Mouse (Mus musculus): ENCODE measurements around the gene Tbx3. TPM values are rescaled to one million over a fixed set of nuclear protein-coding genes. Genes with fewer than 3 reads are reported as not detected.

The Tbx3 gene
- polyA plus RNA-seq (2015; fragmentation: Nextera tagmentation; extraction: Ambion mirVana): 63.4 and 67.0 TPM in 2 replicates

DNA sequence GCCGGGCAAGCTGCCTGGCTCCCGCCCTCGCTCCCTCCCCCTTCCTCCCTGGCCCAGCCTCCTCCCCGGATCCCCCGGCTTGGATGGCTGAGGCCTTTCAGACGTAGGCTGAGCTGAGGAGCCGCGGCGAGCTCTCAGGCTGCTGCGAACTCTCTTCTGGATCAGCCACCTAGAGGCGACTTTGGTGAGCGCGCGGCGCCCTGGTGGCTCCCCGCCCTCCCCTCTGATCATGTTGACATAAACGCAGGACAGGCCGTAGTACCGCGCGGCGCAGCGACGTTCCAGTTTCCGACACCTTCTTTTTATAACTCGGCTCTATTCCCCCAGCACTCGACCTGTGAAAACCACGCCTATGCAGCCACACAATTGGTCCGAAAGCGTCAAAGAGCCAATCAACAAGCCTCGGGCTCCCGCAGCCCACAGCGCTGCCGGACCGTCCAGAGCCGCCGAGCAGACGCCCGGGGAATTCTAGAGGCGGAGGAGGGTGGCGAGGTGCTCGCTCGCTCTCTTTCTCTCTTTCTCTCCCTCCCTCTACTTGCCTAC, at the start of gene Tbx3:
Gene Tbx3 (plus strand): TSS at position 104 of the 543 bp plus-strand sequence.
- peaks cover 51% of the 10 kb centered on the region for H3K27me3 ChIP-seq
- peak within 1 kb of the TSS; percentile 75 for H3K4me3 ChIP-seq
- peak within 1 kb of the TSS; percentile 79 for H3K4me2 ChIP-seq
- no peaks in the 10 kb centered on the region for H3K9me3 ChIP-seq
- peaks cover 5% of the 10 kb centered on the region; the same call in 1 of the 2 replicates for H3K36me3 ChIP-seq
- peak within 1 kb of the TSS; percentile 99 for H3K9ac ChIP-seq
- peak within 1 kb of the TSS; percentile 100 for H3K27ac ChIP-seq
- WGBS: under 1% methylated on average over 43 of the region's 43 CpGs
- peaks cover 42% of the 10 kb centered on the region for H3K4me1 ChIP-seq
- peak; percentile 92 for ATAC-seq (ENCODE audit: insufficient number of reproducible peaks, insufficient read depth, low FRiP score, low TSS enrichment, low read depth)

- no peak for ATAC-seq (ENCODE audit: insufficient number of reproducible peaks, insufficient read depth, low FRiP score, low TSS enrichment, low read depth)
- WGBS: 60% methylated on average over 1 of the region's 1 CpGs
- H3K4me2 ChIP-seq: no peak overlapping the region
- H3K9ac ChIP-seq: no peak overlapping the region
- H3K4me1 ChIP-seq: peaks cover 55% of the 10 kb centered on the region
- H3K27me3 ChIP-seq: peaks cover 25% of the 10 kb centered on the region
- H3K9me3 ChIP-seq: no peaks in the 10 kb centered on the region
- H3K36me3 ChIP-seq: no peaks in the 10 kb centered on the region
- H3K27ac ChIP-seq: 0 out of 2 replicates have a peak overlapping the region, but pooled peaks have one; percentile 1
- H3K4me3 ChIP-seq: no peak overlapping the region
Observed at GRCm38 (mm10) chr5:119622076-119622475, 48.4 kb upstream of the Tbx3 start.

DNA sequence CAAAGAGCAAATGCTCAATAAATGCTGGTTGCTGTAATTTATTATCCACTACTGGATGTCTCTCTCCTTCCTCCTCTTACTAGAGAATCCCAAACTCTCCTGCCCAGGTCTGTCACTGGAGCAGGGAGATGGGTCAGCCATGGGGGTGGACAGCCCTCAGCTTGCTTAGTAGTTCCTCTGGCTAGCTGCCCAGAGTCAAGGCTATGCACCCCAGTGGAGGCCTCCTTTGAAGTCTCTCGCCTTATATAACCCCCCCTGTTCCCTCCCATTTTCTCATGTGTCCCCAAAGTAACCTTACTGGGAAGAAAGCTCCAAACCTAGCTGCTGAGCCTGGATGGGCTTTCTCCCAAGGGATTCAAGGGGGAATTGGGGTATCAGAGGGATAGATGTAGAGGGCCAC, 45.9 kb upstream of the Tbx3 start:
- Histone ChIP-seq H3K36me3 (no peaks in the 10 kb centered on the region), H3K4me1 (peaks cover 67% of the 10 kb centered on the region), H3K27me3 (peaks cover 39% of the 10 kb centered on the region), H3K9me3 (no peaks in the 10 kb centered on the region), H3K9ac (no peak overlapping the region), H3K4me3 (no peak overlapping the region), H3K27ac (no peak overlapping the region), H3K4me2 (no peak overlapping the region)
- no peak for ATAC-seq (ENCODE audit: insufficient number of reproducible peaks, insufficient read depth, low FRiP score, low TSS enrichment, low read depth)
- 48% methylated on average over 1 of the region's 1 CpGs for WGBS

GRCm38 (mm10) chr5:119625603-119626002, 44.9 kb upstream of the Tbx3 start:
- peak overlapping the region; percentile 55 for H3K4me2 ChIP-seq

GRCm38 (mm10) chr5:119626154-119626553, 44.3 kb upstream of the Tbx3 start:
- Histone ChIP-seq H3K9me3 (no peaks in the 10 kb centered on the region), H3K36me3 (no peaks in the 10 kb centered on the region), H3K4me1 (peaks cover 52% of the 10 kb centered on the region), H3K9ac (peak overlapping the region; percentile 59; the same call in 1 of the 2 replicates), H3K27ac (peak overlapping the region; percentile 72), H3K4me3 (peak overlapping the region; percentile 25; the same call in 1 of the 2 replicates), H3K4me2 (peak overlapping the region; percentile 55), H3K27me3 (peaks cover 43% of the 10 kb centered on the region)
- ATAC-seq (ENCODE audit: insufficient number of reproducible peaks, insufficient read depth, low FRiP score, low TSS enrichment, low read depth): no peak
- WGBS: 20% methylated on average over 9 of the region's 9 CpGs

More at GRCm38 (mm10) chr5:119625603-119626002, 44.9 kb upstream of the Tbx3 start:
- Histone ChIP-seq H3K9me3 (no peaks in the 10 kb centered on the region), H3K4me3 (no peak overlapping the region), H3K27ac (peak overlapping the region; percentile 72), H3K36me3 (no peaks in the 10 kb centered on the region), H3K9ac (no peak overlapping the region; the same call in 1 of the 2 replicates), H3K4me1 (peaks cover 58% of the 10 kb centered on the region), H3K27me3 (peaks cover 43% of the 10 kb centered on the region)
- no peak for ATAC-seq (ENCODE audit: insufficient number of reproducible peaks, insufficient read depth, low FRiP score, low TSS enrichment, low read depth)
- 3% methylated on average over 13 of the region's 13 CpGs for WGBS

- Histone ChIP-seq H3K36me3 (no peaks in the 10 kb centered on the region), H3K27me3 (peaks cover 43% of the 10 kb centered on the region), H3K4me3 (peak overlapping the region; percentile 25), H3K9ac (peak overlapping the region; percentile 59), H3K27ac (peak overlapping the region; percentile 72), H3K9me3 (no peaks in the 10 kb centered on the region), H3K4me2 (peak overlapping the region; percentile 55), H3K4me1 (peaks cover 51% of the 10 kb centered on the region)
- WGBS: 8% methylated on average over 22 of the region's 22 CpGs
- no peak; the same call in 1 of the 2 replicates for ATAC-seq (ENCODE audit: insufficient number of reproducible peaks, insufficient read depth, low FRiP score, low TSS enrichment, low read depth)
Observed at GRCm38 (mm10) chr5:119626662-119627061, 43.8 kb upstream of the Tbx3 start.

DNA sequence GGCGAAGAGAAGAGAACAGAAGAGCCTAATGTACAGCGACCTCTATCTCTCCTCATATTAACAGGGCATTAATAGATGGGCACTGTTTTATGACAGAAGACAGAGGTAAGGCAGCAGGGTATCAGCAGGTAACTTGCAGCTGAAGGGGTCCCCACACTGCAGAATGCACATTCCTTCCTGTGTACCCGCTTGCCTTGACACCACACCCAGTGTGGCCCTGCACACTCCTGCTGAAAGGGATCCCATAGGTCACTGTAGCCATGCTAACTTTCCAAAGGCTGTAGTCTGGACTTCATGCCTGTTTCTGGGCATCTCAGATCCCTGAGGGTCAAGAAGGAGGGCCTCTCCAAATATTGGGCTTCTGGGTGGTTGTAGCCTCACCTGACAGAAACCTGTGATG, 42.4 kb upstream of the Tbx3 start:
- Histone ChIP-seq H3K27ac (no peak overlapping the region), H3K36me3 (peaks cover 5% of the 10 kb centered on the region; the same call in 1 of the 2 replicates), H3K4me2 (no peak overlapping the region), H3K4me1 (peaks cover 47% of the 10 kb centered on the region), H3K27me3 (peaks cover 43% of the 10 kb centered on the region), H3K4me3 (no peak overlapping the region), H3K9me3 (no peaks in the 10 kb centered on the region), H3K9ac (no peak overlapping the region)
- WGBS: 76% methylated on average over 3 of the region's 3 CpGs
- ATAC-seq (ENCODE audit: insufficient number of reproducible peaks, insufficient read depth, low FRiP score, low TSS enrichment, low read depth): no peak

GRCm38 (mm10) chr5:119628746-119629327, 41.6 kb upstream of the Tbx3 start:
- no peak overlapping the region for H3K27ac ChIP-seq
- H3K27me3 ChIP-seq: peaks cover 43% of the 10 kb centered on the region
- no peak overlapping the region for H3K4me3 ChIP-seq
- no peak for ATAC-seq (ENCODE audit: insufficient number of reproducible peaks, insufficient read depth, low FRiP score, low TSS enrichment, low read depth)
- H3K9ac ChIP-seq: no peak overlapping the region
- H3K9me3 ChIP-seq: no peaks in the 10 kb centered on the region
- 16% methylated on average over 12 of the region's 12 CpGs for WGBS
- H3K4me2 ChIP-seq: no peak overlapping the region
- peaks cover 47% of the 10 kb centered on the region for H3K4me1 ChIP-seq
- peaks cover 5% of the 10 kb centered on the region; the same call in 1 of the 2 replicates for H3K36me3 ChIP-seq

- 0 out of 2 replicates have a peak, but pooled peaks cover 7% of the 10 kb centered on the region for H3K27me3 ChIP-seq
- no peak for ATAC-seq (ENCODE audit: insufficient number of reproducible peaks, insufficient read depth, low FRiP score, low TSS enrichment, low read depth)
Observed at GRCm38 (mm10) chr5:119633581-119633980, 36.9 kb upstream of the Tbx3 start.

DNA sequence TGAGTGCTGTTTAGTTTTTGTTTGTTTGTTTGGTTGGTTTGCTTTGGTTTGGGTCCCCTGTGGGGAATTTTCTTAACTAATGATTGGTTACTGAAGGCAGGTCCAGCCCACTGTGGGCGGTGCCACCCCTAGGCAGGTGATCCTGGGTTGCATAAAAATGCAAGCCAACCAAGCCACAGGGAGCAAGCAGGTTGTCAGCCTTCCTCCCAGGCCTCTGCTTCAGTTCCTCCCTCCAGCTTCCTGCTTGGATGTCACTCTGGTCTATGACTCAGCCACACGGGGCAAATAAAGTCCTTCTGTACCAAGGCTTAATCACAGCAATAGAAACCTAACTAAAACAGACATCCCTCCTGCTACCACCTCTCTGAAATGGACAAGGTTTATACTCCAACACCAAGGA, 35.6 kb upstream of the Tbx3 start:
- 71% methylated on average over 2 of the region's 2 CpGs for WGBS

More at GRCm38 (mm10) chr5:119633581-119633980, 36.9 kb upstream of the Tbx3 start:
- Histone ChIP-seq H3K27ac (no peak overlapping the region), H3K4me2 (no peak overlapping the region), H3K4me3 (no peak overlapping the region), H3K9me3 (no peaks in the 10 kb centered on the region), H3K4me1 (peaks cover 10% of the 10 kb centered on the region), H3K36me3 (peaks cover 10% of the 10 kb centered on the region; the same call in 1 of the 2 replicates), H3K9ac (no peak overlapping the region)
- 79% methylated on average over 4 of the region's 4 CpGs for WGBS

GRCm38 (mm10) chr5:119638300-119638699, 32.2 kb upstream of the Tbx3 start:
- peaks cover 6% of the 10 kb centered on the region; the same call in 1 of the 2 replicates for H3K27me3 ChIP-seq
- no peak overlapping the region for H3K4me3 ChIP-seq
- H3K36me3 ChIP-seq: 0 out of 2 replicates have a peak, but pooled peaks cover 5% of the 10 kb centered on the region
- ATAC-seq (ENCODE audit: insufficient number of reproducible peaks, insufficient read depth, low FRiP score, low TSS enrichment, low read depth): no peak
- H3K4me1 ChIP-seq: peaks cover 15% of the 10 kb centered on the region
- H3K4me2 ChIP-seq: no peak overlapping the region
- no peak overlapping the region for H3K9ac ChIP-seq
- H3K27ac ChIP-seq: no peak overlapping the region
- 54% methylated on average over 12 of the region's 12 CpGs for WGBS
- no peaks in the 10 kb centered on the region for H3K9me3 ChIP-seq

More for the DNA sequence above, 35.6 kb upstream of the Tbx3 start:
- Histone ChIP-seq H3K27me3 (0 out of 2 replicates have a peak, but pooled peaks cover 1% of the 10 kb centered on the region), H3K4me1 (no peaks in the 10 kb centered on the region), H3K4me2 (no peak overlapping the region), H3K36me3 (peaks cover 10% of the 10 kb centered on the region; the same call in 1 of the 2 replicates), H3K9me3 (no peaks in the 10 kb centered on the region), H3K27ac (no peak overlapping the region), H3K4me3 (no peak overlapping the region), H3K9ac (no peak overlapping the region)
- no peak for ATAC-seq (ENCODE audit: insufficient number of reproducible peaks, insufficient read depth, low FRiP score, low TSS enrichment, low read depth)

- Histone ChIP-seq H3K4me3 (no peak overlapping the region), H3K27me3 (peaks cover 7% of the 10 kb centered on the region; the same call in 1 of the 2 replicates), H3K9me3 (no peaks in the 10 kb centered on the region), H3K4me1 (peaks cover 20% of the 10 kb centered on the region), H3K4me2 (no peak overlapping the region), H3K9ac (no peak overlapping the region), H3K36me3 (no peaks in the 10 kb centered on the region), H3K27ac (no peak overlapping the region)
- 63% methylated on average over 9 of the region's 9 CpGs for WGBS
- no peak for ATAC-seq (ENCODE audit: insufficient number of reproducible peaks, insufficient read depth, low FRiP score, low TSS enrichment, low read depth)
Observed at GRCm38 (mm10) chr5:119641094-119641493, 29.4 kb upstream of the Tbx3 start.

All from embryonic facial prominence, embryonic 13.5 days (tissue).